Mouse (Mus musculus) limb, embryonic 12.5 days (tissue): ENCODE data around the gene C1qb. TPM values are rescaled to one million over a fixed set of nuclear protein-coding genes. Genes with fewer than 3 reads are reported as not detected.
A peak's percentile ranks its signal among the peaks of the same experiment; 100 is the strongest.

Experiments used
- ATAC-seq: fragments of 200-750 bp; cut with Nextera tagmentation; 2 replicates; pipeline ENCODE4 v1.8.0; 2017; ENCODE audit warnings: low read depth, moderate TSS enrichment; ENCODE audit not compliant: insufficient number of reproducible peaks, insufficient read depth, low FRiP score, low TSS enrichment
- H3K27ac ChIP-seq: fragments of 300-500 bp; sonication (generic); 2 replicates; pipeline ENCODE4 v1.5.1; 2016; ENCODE audit warnings: mild to moderate bottlenecking, moderate library complexity
- H3K27me3 ChIP-seq: fragments of 300-500 bp; sonication (generic); 2 replicates; pipeline ENCODE4 v1.6.1; 2016; ENCODE audit warnings: mild to moderate bottlenecking, moderate library complexity
- H3K36me3 ChIP-seq: fragments of 300-500 bp; sonication (generic); 2 replicates; pipeline ENCODE4 v1.6.1; 2016; ENCODE audit warnings: mild to moderate bottlenecking, moderate library complexity
- H3K4me1 ChIP-seq: fragments of 300-500 bp; sonication (generic); replicated peaks from 2 replicates; pipeline ENCODE4 v1.6.1; 2016
- H3K4me2 ChIP-seq: fragments of 300-500 bp; sonication (generic); 2 replicates; pipeline ENCODE4 v1.6.1; 2016; ENCODE audit warnings: mild to moderate bottlenecking, moderate library complexity
- H3K4me3 ChIP-seq: fragments of 300-500 bp; sonication (generic); replicated peaks from 2 replicates; pipeline ENCODE4 v1.5.1; 2016; ENCODE audit warnings: mild to moderate bottlenecking
- H3K9ac ChIP-seq: fragments of 300-500 bp; sonication (generic); replicated peaks from 2 replicates; pipeline ENCODE4 v1.6.1; 2016; ENCODE audit warnings: mild to moderate bottlenecking, moderate library complexity
- H3K9me3 ChIP-seq: fragments of 300-500 bp; sonication (generic); 2 replicates; pipeline ENCODE4 v1.6.1; 2016; ENCODE audit warnings: mild to moderate bottlenecking, moderate library complexity
- WGBS: fragments of 180-500 bp; shearing (Covaris S2); methylation state at CpG from one replicate; pipeline ENCODE4 v1.1.7; 2016; 5-methylcytosine and 5-hydroxymethylcytosine counted together
- polyA plus RNA-seq: library from polyadenylated mRNA; unstranded; fragments of >200 nt; fragmentation: Nextera tagmentation; extraction: Ambion mirVana; gene quantifications from 2 replicates; pipeline ENCODE4 v1.2.1, GENCODE M21; 2016

The C1qb gene
- polyA plus RNA-seq, 1 experiment from 2014 or later = 17.7 TPM

DNA sequence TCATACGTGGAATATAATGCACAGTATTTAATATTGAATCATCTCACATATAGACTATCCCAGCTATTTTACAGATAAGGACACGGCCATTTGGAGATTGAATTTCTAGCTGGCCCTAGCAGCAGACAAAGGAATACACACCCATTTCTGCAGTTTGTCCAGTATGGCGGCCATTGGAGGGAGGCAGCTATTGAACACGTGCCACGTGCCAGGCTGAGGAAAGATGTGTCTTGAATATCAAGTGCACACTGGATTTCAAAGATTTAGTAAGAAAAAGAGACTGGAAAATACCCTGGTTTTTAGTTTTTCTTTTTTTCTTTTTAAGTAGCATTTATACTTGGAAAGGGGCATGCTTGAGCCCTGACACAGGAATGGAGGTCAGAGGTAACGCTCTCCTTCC is 38.8 kb downstream of the C1qb start:
- H3K4me3 ChIP-seq = no peak overlapping the region
- H3K9me3 ChIP-seq = no peaks in the 10 kb centered on the region
- WGBS = 90% methylated on average over 6 of the region's 6 CpGs
- no peak overlapping the region for H3K27ac ChIP-seq
- H3K27me3 ChIP-seq = peaks cover 12% of the 10 kb centered on the region; the same call in 1 of the 2 replicates
- no peaks in the 10 kb centered on the region for H3K36me3 ChIP-seq
- no peak for ATAC-seq
- H3K4me1 ChIP-seq = no peaks in the 10 kb centered on the region
- H3K4me2 ChIP-seq = no peak overlapping the region
- H3K9ac ChIP-seq = no peak overlapping the region

DNA sequence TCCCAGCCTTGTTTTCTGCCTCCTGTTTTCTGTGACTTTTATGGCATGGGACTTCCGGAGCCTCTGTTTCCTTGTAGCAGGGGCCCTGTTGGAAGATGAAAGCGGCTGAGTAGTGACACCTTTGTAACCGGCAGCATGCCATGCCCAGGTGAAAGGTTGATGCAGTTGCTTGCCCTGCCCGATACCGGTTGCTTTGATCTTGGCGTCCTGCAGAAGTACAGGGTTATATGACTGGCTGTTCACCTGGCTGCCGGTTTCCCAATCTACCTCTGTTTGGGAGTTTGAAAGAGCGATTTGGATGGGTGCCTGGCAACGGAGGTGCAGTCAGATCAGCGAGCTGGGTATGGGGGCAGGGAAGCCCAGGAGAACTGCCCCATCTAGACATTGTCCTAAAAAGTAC is 43.2 kb downstream of the C1qb start:
- Histone ChIP-seq H3K4me2 (no peak overlapping the region), H3K36me3 (no peaks in the 10 kb centered on the region), H3K4me3 (no peak overlapping the region), H3K27me3 (peaks cover 23% of the 10 kb centered on the region), H3K4me1 (peaks cover 4% of the 10 kb centered on the region), H3K9me3 (no peaks in the 10 kb centered on the region), H3K9ac (0 out of 2 replicates have a peak overlapping the region, but pooled peaks have one; percentile 8), H3K27ac (no peak overlapping the region)
- ATAC-seq = no peak
- 72% methylated on average over 10 of the region's 10 CpGs for WGBS

DNA sequence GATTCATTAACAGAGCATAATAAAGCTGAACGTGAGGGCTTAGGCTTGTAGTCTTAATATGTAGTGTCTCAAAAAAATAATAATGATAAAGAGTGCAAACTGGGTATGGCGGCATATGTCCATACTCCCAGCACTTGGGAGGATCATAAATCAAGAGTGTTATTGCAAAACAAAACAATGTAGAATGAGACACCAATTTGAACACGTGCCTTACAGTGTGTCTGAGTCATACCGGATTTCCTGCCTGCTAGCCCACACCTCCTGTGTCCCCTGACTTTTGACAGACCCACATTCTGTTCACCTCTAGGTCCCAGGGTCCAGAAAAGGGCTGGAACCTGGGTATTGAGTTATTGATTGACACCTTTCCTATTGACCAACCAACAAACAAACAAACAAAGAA is 44.0 kb downstream of the C1qb start:
- 80% methylated on average over 4 of the region's 4 CpGs for WGBS
- peaks cover 9% of the 10 kb centered on the region for H3K4me1 ChIP-seq
- no peaks in the 10 kb centered on the region for H3K9me3 ChIP-seq
- no peak overlapping the region for H3K4me2 ChIP-seq
- H3K36me3 ChIP-seq = no peaks in the 10 kb centered on the region
- no peak for ATAC-seq
- H3K27ac ChIP-seq = no peak overlapping the region
- H3K27me3 ChIP-seq = peaks cover 28% of the 10 kb centered on the region
- H3K9ac ChIP-seq = no peak overlapping the region
- H3K4me3 ChIP-seq = no peak overlapping the region

DNA sequence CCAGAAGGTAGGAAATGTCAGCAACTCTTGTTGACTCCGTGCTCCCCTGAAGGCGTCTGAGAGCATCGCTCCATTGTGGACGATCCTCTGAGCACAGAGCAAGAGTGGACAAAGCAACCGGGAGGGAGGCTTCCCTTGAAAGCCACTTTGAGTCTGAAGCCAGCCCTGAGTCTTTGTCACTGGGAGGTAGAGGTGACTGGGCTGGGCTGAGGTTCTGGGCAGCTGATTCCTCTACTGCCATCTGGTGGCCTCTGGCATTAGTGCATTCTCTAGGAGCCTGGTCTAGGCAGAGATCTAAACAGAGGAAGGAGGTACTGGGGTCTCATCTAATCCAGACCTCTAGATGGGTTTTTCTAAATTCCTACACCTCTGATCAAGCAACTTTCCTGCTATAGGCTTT is 44.9 kb downstream of the C1qb start:
- H3K9me3 ChIP-seq = no peaks in the 10 kb centered on the region
- H3K27me3 ChIP-seq = peaks cover 28% of the 10 kb centered on the region
- H3K4me3 ChIP-seq = no peak overlapping the region
- ATAC-seq = peak; percentile 17
- H3K36me3 ChIP-seq = no peaks in the 10 kb centered on the region
- WGBS = 13% methylated on average over 5 of the region's 5 CpGs
- peaks cover 16% of the 10 kb centered on the region for H3K4me1 ChIP-seq
- no peak overlapping the region for H3K4me2 ChIP-seq
- H3K27ac ChIP-seq = no peak overlapping the region
- H3K9ac ChIP-seq = no peak overlapping the region

DNA sequence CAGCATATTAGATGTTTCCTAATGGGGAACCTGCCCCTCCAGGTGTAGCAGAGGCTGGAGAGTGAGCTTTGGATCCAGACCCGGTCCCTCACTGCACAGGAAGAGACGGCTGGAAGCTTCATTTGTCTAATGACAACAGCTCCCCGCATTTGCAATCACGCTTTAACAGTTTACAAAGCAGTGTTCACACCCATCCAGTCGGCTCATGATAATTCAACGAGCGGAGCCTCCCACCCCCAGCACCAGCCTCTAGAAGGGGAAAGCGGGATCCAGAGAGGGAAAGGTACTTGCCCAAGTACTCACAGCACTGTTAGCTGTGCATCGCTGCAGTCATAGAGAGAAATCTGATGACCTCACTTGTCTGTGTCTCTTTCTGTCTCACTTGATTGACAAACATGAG is 47.5 kb downstream of the C1qb start:
- Histone ChIP-seq H3K4me3 (no peak overlapping the region), H3K4me1 (peaks cover 32% of the 10 kb centered on the region), H3K27ac (no peak overlapping the region), H3K4me2 (no peak overlapping the region), H3K9me3 (no peaks in the 10 kb centered on the region), H3K36me3 (no peaks in the 10 kb centered on the region), H3K9ac (no peak overlapping the region), H3K27me3 (peaks cover 31% of the 10 kb centered on the region)
- ATAC-seq = no peak
- 56% methylated on average over 9 of the region's 9 CpGs for WGBS

DNA sequence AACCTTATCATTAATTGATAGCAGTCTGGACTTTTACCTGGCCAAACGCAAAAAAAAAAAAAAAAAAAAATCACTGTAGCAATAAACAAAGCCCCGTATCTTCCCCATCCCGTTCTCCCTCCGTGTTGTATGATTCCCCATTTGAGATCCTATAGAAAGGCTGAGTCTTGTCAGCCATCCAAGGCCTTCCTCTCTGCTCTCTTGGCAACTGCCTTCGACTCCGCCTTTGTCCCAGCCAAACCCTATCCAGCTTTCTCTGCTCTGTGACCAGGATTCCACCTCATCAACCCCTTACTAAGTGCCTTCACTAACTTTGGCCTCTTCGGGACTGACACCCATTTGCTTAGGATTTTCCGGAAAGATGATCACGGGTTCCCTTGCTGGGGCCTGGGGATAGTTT is 48.0 kb downstream of the C1qb start:
- no peak overlapping the region for H3K4me3 ChIP-seq
- H3K27ac ChIP-seq = no peak overlapping the region
- no peak overlapping the region for H3K4me2 ChIP-seq
- peaks cover 31% of the 10 kb centered on the region for H3K27me3 ChIP-seq
- no peak overlapping the region for H3K9ac ChIP-seq
- no peak for ATAC-seq
- H3K36me3 ChIP-seq = no peaks in the 10 kb centered on the region
- H3K4me1 ChIP-seq = peaks cover 36% of the 10 kb centered on the region
- no peaks in the 10 kb centered on the region for H3K9me3 ChIP-seq
- 75% methylated on average over 9 of the region's 9 CpGs for WGBS

DNA sequence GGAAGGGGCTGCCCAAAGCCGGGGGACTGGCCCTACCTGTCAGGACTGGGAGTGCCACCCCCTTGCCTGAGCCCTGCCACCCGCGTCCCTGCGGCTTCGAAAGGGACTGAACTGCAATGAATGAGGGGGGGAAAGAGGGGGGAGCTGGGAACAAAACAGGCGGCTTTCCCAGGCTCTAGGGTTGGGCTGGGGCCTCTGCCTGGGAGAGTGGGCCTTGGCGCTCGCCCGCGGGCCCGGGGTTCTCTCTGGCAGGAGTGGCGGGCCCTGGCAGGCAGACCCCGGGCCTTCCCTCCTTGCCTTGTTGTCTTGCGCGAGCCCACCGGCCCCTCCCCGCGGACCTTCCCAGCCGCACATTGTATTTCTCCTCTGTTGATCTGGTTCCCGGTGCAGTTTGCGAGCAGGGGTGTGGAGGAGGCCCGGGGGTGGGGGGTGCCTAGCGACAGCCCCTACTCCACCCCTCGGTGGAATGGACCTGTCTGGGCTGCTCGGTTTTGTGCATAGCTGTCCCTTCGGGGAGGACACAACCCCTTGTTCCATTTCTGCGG is 49.5 kb downstream of the C1qb start:
- H3K9ac ChIP-seq = peak overlapping the region; percentile 92
- WGBS = under 1% methylated on average over 27 of the region's 27 CpGs
- H3K36me3 ChIP-seq = no peaks in the 10 kb centered on the region
- peaks cover 34% of the 10 kb centered on the region for H3K27me3 ChIP-seq
- peak overlapping the region; percentile 100 for H3K4me2 ChIP-seq
- H3K4me1 ChIP-seq = peaks cover 51% of the 10 kb centered on the region
- peak overlapping the region; percentile 94 for H3K27ac ChIP-seq
- H3K9me3 ChIP-seq = no peaks in the 10 kb centered on the region
- H3K4me3 ChIP-seq = peak overlapping the region; percentile 94
- peak; percentile 44; the same call in 1 of the 2 replicates for ATAC-seq

DNA sequence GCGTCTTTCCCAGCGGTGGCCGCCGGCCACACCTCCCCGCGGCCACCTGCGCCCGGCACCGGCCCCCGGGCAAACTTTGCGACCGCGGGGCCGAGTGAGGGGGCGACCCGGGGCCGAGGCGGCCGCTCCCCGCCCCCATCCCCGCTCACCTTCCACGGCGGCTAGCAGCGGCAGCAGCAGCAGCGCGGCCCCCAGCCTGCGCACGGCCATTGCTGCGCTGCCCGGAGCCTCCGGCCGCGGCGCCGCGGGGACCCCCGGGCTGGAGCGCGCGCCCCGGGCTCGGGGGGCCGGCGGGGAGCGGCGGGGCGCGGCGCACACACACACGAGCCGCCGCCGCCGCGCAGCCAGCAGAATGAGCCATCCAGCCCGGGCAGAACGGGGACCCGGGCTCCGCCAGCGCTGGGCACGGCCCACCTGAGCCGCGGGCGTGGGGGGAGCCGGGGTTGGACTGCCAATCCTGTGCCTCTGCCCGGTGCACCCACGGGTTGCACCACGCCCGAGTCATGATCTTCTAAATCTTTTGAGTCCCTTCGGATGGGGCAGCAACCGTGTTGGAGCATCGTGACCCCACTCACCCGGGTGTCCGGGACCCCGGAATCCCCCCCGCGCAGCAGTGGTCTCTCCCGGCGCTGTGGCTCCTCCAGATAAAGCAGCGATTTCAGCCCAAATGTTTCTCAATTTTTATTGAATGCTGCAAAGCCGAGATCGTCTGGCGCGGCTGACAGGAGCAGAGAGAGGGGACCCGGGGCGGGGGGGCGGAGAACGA is 50.2 kb downstream of the C1qb start, which contains the start of gene Ephb2:
Ephb2 (minus strand) TSS at position 368 of the 766 bp plus-strand sequence.
- peak within 1 kb of the TSS; percentile 100 for H3K4me2 ChIP-seq
- H3K9me3 ChIP-seq = no peaks in the 10 kb centered on the region
- peaks cover 39% of the 10 kb centered on the region for H3K27me3 ChIP-seq
- H3K27ac ChIP-seq = peak within 1 kb of the TSS; percentile 94
- under 1% methylated on average over 63 of the region's 88 CpGs for WGBS
- peaks cover 54% of the 10 kb centered on the region for H3K4me1 ChIP-seq
- peak within 1 kb of the TSS; percentile 92 for H3K9ac ChIP-seq
- H3K36me3 ChIP-seq = no peaks in the 10 kb centered on the region
- ATAC-seq = peak; percentile 70; the same call in 1 of the 2 replicates
- peak within 1 kb of the TSS; percentile 94 for H3K4me3 ChIP-seq

DNA sequence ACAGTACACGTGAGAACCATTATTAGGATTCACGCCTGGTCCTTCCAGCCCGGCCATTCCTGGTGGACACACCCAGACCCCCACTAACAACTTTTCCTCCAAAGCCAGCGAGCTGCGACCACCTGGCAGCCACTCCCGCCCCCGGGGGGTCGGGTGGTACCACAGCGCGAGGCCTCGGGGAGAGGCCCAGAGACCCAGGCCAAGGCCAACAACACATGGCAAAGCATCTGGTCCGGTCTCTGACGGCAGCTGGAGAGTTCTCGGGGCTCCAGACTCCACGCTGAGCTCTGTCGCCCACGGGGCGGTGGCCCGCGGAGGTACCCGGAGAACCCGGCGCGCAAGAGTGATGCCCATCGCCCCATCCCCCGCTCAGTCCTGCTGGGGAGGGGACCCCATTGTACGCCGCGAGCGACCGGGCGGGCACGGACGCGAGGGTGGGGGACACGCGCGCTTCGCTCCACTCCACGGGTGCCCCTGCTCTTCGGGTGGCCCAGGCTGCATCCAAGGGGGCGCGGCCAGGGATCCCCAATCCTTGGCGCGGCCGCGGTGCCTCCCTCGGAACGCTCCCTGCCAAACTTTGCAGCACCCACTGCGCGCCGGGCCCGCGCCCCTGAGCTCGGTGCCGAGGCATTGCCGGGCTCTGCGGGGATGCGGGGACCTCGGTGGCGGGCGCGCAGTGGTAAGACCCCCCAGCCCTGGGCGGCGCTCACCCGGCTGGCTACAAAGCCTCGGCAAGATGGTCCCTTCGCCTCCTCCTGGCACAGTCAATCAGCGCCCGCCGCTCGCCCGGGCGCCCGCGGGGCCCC is 51.0 kb downstream of the C1qb start:
- no peaks in the 10 kb centered on the region for H3K9me3 ChIP-seq
- H3K9ac ChIP-seq = peak overlapping the region; percentile 92
- peak overlapping the region; percentile 100 for H3K4me2 ChIP-seq
- no peaks in the 10 kb centered on the region for H3K36me3 ChIP-seq
- H3K27me3 ChIP-seq = peaks cover 39% of the 10 kb centered on the region
- under 1% methylated on average over 76 of the region's 76 CpGs for WGBS
- peaks cover 60% of the 10 kb centered on the region for H3K4me1 ChIP-seq
- H3K27ac ChIP-seq = peak overlapping the region; percentile 94
- ATAC-seq = 0 out of 2 replicates have a peak, but pooled peaks have one; percentile 14
- H3K4me3 ChIP-seq = peak overlapping the region; percentile 94

DNA sequence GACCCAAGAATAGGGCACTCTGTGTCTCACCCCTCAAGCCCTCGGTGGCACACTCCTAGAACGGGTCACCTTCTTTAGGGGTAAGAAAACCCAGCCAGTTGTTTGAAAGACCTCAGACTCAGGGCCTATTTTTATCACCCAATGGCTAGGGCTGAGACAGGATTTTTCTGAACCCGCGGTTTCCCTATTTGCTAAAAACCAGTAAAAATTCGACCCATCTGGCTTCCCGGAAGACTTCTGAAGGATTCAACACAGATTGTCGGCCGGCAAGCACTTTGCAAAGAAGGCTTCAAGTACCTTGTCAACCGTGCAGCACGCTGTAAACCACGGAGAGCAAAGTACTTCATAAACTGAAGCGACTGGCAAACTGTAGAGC is 51.6 kb downstream of the C1qb start:
- no peak for ATAC-seq
- Histone ChIP-seq H3K27ac (no peak overlapping the region), H3K9me3 (no peaks in the 10 kb centered on the region), H3K27me3 (peaks cover 35% of the 10 kb centered on the region), H3K4me3 (peak overlapping the region; percentile 94), H3K4me1 (peaks cover 66% of the 10 kb centered on the region), H3K4me2 (peak overlapping the region; percentile 100), H3K36me3 (no peaks in the 10 kb centered on the region), H3K9ac (peak overlapping the region; percentile 92)
- WGBS = 4% methylated on average over 12 of the region's 12 CpGs
